Mouse (Mus musculus): ENCODE measurements around the gene AA986860. TPM values are rescaled to one million over a fixed set of nuclear protein-coding genes. Genes with fewer than 3 reads are reported as not detected.

Gene AA986860
- polyA plus RNA-seq, 1 experiment from 2014 or later, result 62.2 TPM

GRCm38 (mm10) chr1:130762045-130762760, 30.4 kb downstream of the AA986860 start:
- Histone ChIP-seq H3K27ac (no peak overlapping the region), H3K4me3 (replicated peaks) (no peak overlapping the region), H3K9me3 (no peaks in the 10 kb centered on the region), H3K27me3 (replicated peaks) (no peaks in the 10 kb centered on the region), H3K9ac (no peak overlapping the region), H3K4me2 (replicated peaks) (no peak overlapping the region), H3K4me1 (replicated peaks) (0 out of 2 replicates have a peak, but pooled peaks cover 3% of the 10 kb centered on the region), H3K36me3 (no peaks in the 10 kb centered on the region)
- ATAC-seq, result no peak
- 61% methylated on average over 3 of the region's 3 CpGs for WGBS

GRCm38 (mm10) chr1:130764027-130764461, 32.3 kb downstream of the AA986860 start:
- Histone ChIP-seq H3K4me3 (replicated peaks) (no peak overlapping the region), H3K4me2 (replicated peaks) (peak overlapping the region; percentile 41), H3K27me3 (replicated peaks) (no peaks in the 10 kb centered on the region), H3K9ac (no peak overlapping the region), H3K9me3 (no peaks in the 10 kb centered on the region), H3K4me1 (replicated peaks) (0 out of 2 replicates have a peak, but pooled peaks cover 3% of the 10 kb centered on the region), H3K27ac (peak overlapping the region; percentile 49; the same call in 1 of the 2 replicates), H3K36me3 (no peaks in the 10 kb centered on the region)
- peak; percentile 91 for ATAC-seq
- 54% methylated on average over 12 of the region's 12 CpGs for WGBS

- no peak overlapping the region for H3K4me2 ChIP-seq (replicated peaks)
- 84% methylated on average over 5 of the region's 5 CpGs for WGBS
- no peaks in the 10 kb centered on the region for H3K9me3 ChIP-seq
Observed at GRCm38 (mm10) chr1:130767066-130767465, 35.3 kb downstream of the AA986860 start.

GRCm38 (mm10) chr1:130769925-130770324, 38.1 kb downstream of the AA986860 start:
- no peaks in the 10 kb centered on the region for H3K9me3 ChIP-seq
- H3K4me1 ChIP-seq (replicated peaks), result no peaks in the 10 kb centered on the region
- no peak overlapping the region for H3K4me2 ChIP-seq (replicated peaks)
- 89% methylated on average over 2 of the region's 2 CpGs for WGBS
- H3K27ac ChIP-seq, result no peak overlapping the region
- ATAC-seq, result no peak
- H3K4me3 ChIP-seq (replicated peaks), result no peak overlapping the region
- H3K27me3 ChIP-seq (replicated peaks), result no peaks in the 10 kb centered on the region
- H3K9ac ChIP-seq, result no peak overlapping the region
- no peaks in the 10 kb centered on the region for H3K36me3 ChIP-seq

More at GRCm38 (mm10) chr1:130767066-130767465, 35.3 kb downstream of the AA986860 start:
- no peak overlapping the region for H3K4me3 ChIP-seq (replicated peaks)
- no peak overlapping the region for H3K27ac ChIP-seq
- 0 out of 2 replicates have a peak, but pooled peaks cover 3% of the 10 kb centered on the region for H3K4me1 ChIP-seq (replicated peaks)
- ATAC-seq, result no peak
- no peak overlapping the region for H3K9ac ChIP-seq
- H3K36me3 ChIP-seq, result no peaks in the 10 kb centered on the region
- H3K27me3 ChIP-seq (replicated peaks), result no peaks in the 10 kb centered on the region

- H3K27me3 ChIP-seq (replicated peaks), result no peaks in the 10 kb centered on the region
- no peaks in the 10 kb centered on the region for H3K9me3 ChIP-seq
- H3K4me3 ChIP-seq (replicated peaks), result no peak overlapping the region
- H3K4me2 ChIP-seq (replicated peaks), result no peak overlapping the region
- H3K36me3 ChIP-seq, result no peaks in the 10 kb centered on the region
- ATAC-seq, result peak; percentile 81
- no peak overlapping the region for H3K9ac ChIP-seq
- no peak overlapping the region for H3K27ac ChIP-seq
- 69% methylated on average over 4 of the region's 4 CpGs for WGBS
- H3K4me1 ChIP-seq (replicated peaks), result no peaks in the 10 kb centered on the region
Observed at GRCm38 (mm10) chr1:130770487-130770886, 38.7 kb downstream of the AA986860 start.

- no peak overlapping the region for H3K4me2 ChIP-seq (replicated peaks)
- no peak overlapping the region for H3K27ac ChIP-seq
- ATAC-seq, result no peak
Observed at GRCm38 (mm10) chr1:130770981-130771494, 39.3 kb downstream of the AA986860 start.

GRCm38 (mm10) chr1:130775234-130775633, 43.5 kb downstream of the AA986860 start:
- H3K4me2 ChIP-seq (replicated peaks), result no peak overlapping the region
- no peaks in the 10 kb centered on the region for H3K27me3 ChIP-seq (replicated peaks)
- no peak overlapping the region for H3K27ac ChIP-seq
- H3K9ac ChIP-seq, result no peak overlapping the region
- WGBS, result 78% methylated on average over 2 of the region's 2 CpGs
- H3K9me3 ChIP-seq, result no peaks in the 10 kb centered on the region
- H3K4me1 ChIP-seq (replicated peaks), result no peaks in the 10 kb centered on the region
- no peak overlapping the region for H3K4me3 ChIP-seq (replicated peaks)
- no peak for ATAC-seq
- no peaks in the 10 kb centered on the region for H3K36me3 ChIP-seq

More at GRCm38 (mm10) chr1:130770981-130771494, 39.3 kb downstream of the AA986860 start:
- WGBS, result 71% methylated on average over 3 of the region's 3 CpGs
- H3K4me3 ChIP-seq (replicated peaks), result no peak overlapping the region
- no peak overlapping the region for H3K9ac ChIP-seq
- H3K9me3 ChIP-seq, result no peaks in the 10 kb centered on the region
- H3K36me3 ChIP-seq, result no peaks in the 10 kb centered on the region
- H3K27me3 ChIP-seq (replicated peaks), result no peaks in the 10 kb centered on the region
- no peaks in the 10 kb centered on the region for H3K4me1 ChIP-seq (replicated peaks)

- no peaks in the 10 kb centered on the region for H3K4me1 ChIP-seq (replicated peaks)
- no peak for ATAC-seq
- WGBS, result 73% methylated on average over 7 of the region's 7 CpGs
- H3K36me3 ChIP-seq, result no peaks in the 10 kb centered on the region
- H3K4me3 ChIP-seq (replicated peaks), result no peak overlapping the region
- no peak overlapping the region for H3K9ac ChIP-seq
- H3K27me3 ChIP-seq (replicated peaks), result no peaks in the 10 kb centered on the region
- no peaks in the 10 kb centered on the region for H3K9me3 ChIP-seq
- no peak overlapping the region for H3K4me2 ChIP-seq (replicated peaks)
- no peak overlapping the region for H3K27ac ChIP-seq
Observed at GRCm38 (mm10) chr1:130775691-130776331, 44.0 kb downstream of the AA986860 start.

- no peak overlapping the region for H3K4me3 ChIP-seq (replicated peaks)
- no peak overlapping the region for H3K4me2 ChIP-seq (replicated peaks)
- no peak; the same call in 1 of the 2 replicates for ATAC-seq
- no peak overlapping the region for H3K27ac ChIP-seq
- no peaks in the 10 kb centered on the region for H3K4me1 ChIP-seq (replicated peaks)
- no peaks in the 10 kb centered on the region for H3K9me3 ChIP-seq
- no peaks in the 10 kb centered on the region for H3K27me3 ChIP-seq (replicated peaks)
- 79% methylated on average over 1 of the region's 1 CpGs for WGBS
- H3K9ac ChIP-seq, result no peak overlapping the region
- no peaks in the 10 kb centered on the region for H3K36me3 ChIP-seq
Observed at GRCm38 (mm10) chr1:130776645-130777044, 44.9 kb downstream of the AA986860 start.

GRCm38 (mm10) chr1:130779867-130780266, 48.1 kb downstream of the AA986860 start:
- H3K4me2 ChIP-seq (replicated peaks), result no peak overlapping the region
- WGBS, result 83% methylated on average over 3 of the region's 3 CpGs
- H3K27me3 ChIP-seq (replicated peaks), result no peaks in the 10 kb centered on the region
- no peaks in the 10 kb centered on the region for H3K9me3 ChIP-seq
- no peaks in the 10 kb centered on the region for H3K36me3 ChIP-seq
- no peak overlapping the region for H3K4me3 ChIP-seq (replicated peaks)
- no peak overlapping the region for H3K27ac ChIP-seq
- no peaks in the 10 kb centered on the region for H3K4me1 ChIP-seq (replicated peaks)
- H3K9ac ChIP-seq, result no peak overlapping the region
- no peak for ATAC-seq

GRCm38 (mm10) chr1:130784054-130784453, 52.3 kb downstream of the AA986860 start:
- 13% methylated on average over 4 of the region's 4 CpGs for WGBS
- Histone ChIP-seq H3K4me2 (replicated peaks) (no peak overlapping the region), H3K27me3 (replicated peaks) (no peaks in the 10 kb centered on the region), H3K36me3 (no peaks in the 10 kb centered on the region), H3K4me1 (replicated peaks) (no peaks in the 10 kb centered on the region), H3K9ac (no peak overlapping the region), H3K9me3 (no peaks in the 10 kb centered on the region), H3K27ac (no peak overlapping the region), H3K4me3 (replicated peaks) (no peak overlapping the region)
- ATAC-seq, result 0 out of 2 replicates have a peak, but pooled peaks have one; percentile 44

- H3K4me2 ChIP-seq (replicated peaks), result no peak overlapping the region
- whole genome bisulfite sequencing, result 48% methylated on average over 4 of the region's 4 CpGs
- no peak overlapping the region for H3K27ac ChIP-seq
- no peaks in the 10 kb centered on the region for H3K9me3 ChIP-seq
- ATAC-seq, result peak; percentile 79
- no peaks in the 10 kb centered on the region for H3K27me3 ChIP-seq (replicated peaks)
- H3K36me3 ChIP-seq, result no peaks in the 10 kb centered on the region
- H3K4me1 ChIP-seq (replicated peaks), result no peaks in the 10 kb centered on the region
- H3K9ac ChIP-seq, result no peak overlapping the region
- no peak overlapping the region for H3K4me3 ChIP-seq (replicated peaks)
Observed at GRCm38 (mm10) chr1:130787001-130787400, 55.2 kb downstream of the AA986860 start.

Measured in intestine, embryonic 15.5 days (tissue).